Mouse (Mus musculus) hindbrain, embryonic 10.5 days (tissue): ENCODE results near the gene Grk1. TPM values are rescaled to one million over a fixed set of nuclear protein-coding genes. Genes with fewer than 3 reads are reported as not detected.

Experiments used
- DNase-seq: peaks from one replicate; pipeline ENCODE4 v3.0.0-alpha.2; 2017; ENCODE audit warnings: low spot score
- H3K27ac ChIP-seq: fragments of 300-500 bp; sonication (generic); 2 replicates; pipeline ENCODE4 v1.5.1; 2016; ENCODE audit warnings: mild to moderate bottlenecking, moderate library complexity
- H3K27me3 ChIP-seq: fragments of 300-500 bp; sonication (generic); 2 replicates; pipeline ENCODE4 v1.6.1; 2016; ENCODE audit warnings: mild to moderate bottlenecking; ENCODE audit not compliant: poor library complexity, insufficient read depth, severe bottlenecking
- H3K36me3 ChIP-seq: fragments of 300-500 bp; sonication (generic); 2 replicates; pipeline ENCODE4 v1.6.1; 2016; ENCODE audit warnings: mild to moderate bottlenecking, moderate library complexity
- H3K4me1 ChIP-seq: fragments of 300-500 bp; sonication (generic); replicated peaks from 2 replicates; pipeline ENCODE4 v1.6.1; 2016; ENCODE audit warnings: mild to moderate bottlenecking
- H3K4me3 ChIP-seq: fragments of 300-500 bp; sonication (generic); 2 replicates; pipeline ENCODE4 v1.5.1; 2016; ENCODE audit warnings: mild to moderate bottlenecking, moderate library complexity
- H3K9me3 ChIP-seq: fragments of 300-500 bp; sonication (generic); 2 replicates; pipeline ENCODE4 v1.6.1; 2016; ENCODE audit warnings: mild to moderate bottlenecking, moderate library complexity
- WGBS: fragments of 180-500 bp; shearing (Covaris S2); methylation state at CpG from one replicate; pipeline ENCODE4 v1.1.7; 2016; 5-methylcytosine and 5-hydroxymethylcytosine counted together
- polyA plus RNA-seq: library from polyadenylated mRNA; unstranded; fragments of >200 nt; fragmentation: Nextera tagmentation; extraction: Ambion mirVana; gene quantifications from 2 replicates; pipeline ENCODE4 v1.2.1, GENCODE M21; 2016

Gene Grk1
- polyA plus RNA-seq, 1 experiment from 2014 or later: not detected

DNA sequence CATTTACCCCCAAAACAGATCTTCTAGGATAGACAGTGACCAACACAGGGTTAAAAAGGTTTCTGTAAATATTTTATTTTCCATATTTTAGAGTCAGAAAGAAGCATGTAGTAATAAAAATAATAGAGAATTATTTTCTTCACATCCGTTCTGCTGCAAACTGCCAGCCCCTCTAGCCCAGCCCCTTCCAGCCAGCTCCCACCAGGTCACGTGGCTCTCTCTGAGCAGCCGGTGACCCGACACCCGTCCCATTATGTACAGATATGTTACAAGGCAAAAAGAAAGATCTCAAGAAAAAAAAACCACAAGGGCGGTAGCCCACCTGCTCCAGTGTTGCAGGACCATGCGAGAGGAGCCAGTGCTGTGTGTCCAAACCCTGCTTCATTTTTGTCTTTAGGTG lies 60.4 kb downstream of the Grk1 start:
- no peak overlapping the region for H3K4me3 ChIP-seq
- H3K27ac ChIP-seq: no peak overlapping the region; the same call in 1 of the 2 replicates
- no peaks in the 10 kb centered on the region for H3K27me3 ChIP-seq
- no peaks in the 10 kb centered on the region for H3K9me3 ChIP-seq
- no peaks in the 10 kb centered on the region for H3K36me3 ChIP-seq
- WGBS: 70% methylated on average over 7 of the region's 7 CpGs
- no peak for DNase-seq
- 0 out of 2 replicates have a peak, but pooled peaks cover 7% of the 10 kb centered on the region for H3K4me1 ChIP-seq

DNA sequence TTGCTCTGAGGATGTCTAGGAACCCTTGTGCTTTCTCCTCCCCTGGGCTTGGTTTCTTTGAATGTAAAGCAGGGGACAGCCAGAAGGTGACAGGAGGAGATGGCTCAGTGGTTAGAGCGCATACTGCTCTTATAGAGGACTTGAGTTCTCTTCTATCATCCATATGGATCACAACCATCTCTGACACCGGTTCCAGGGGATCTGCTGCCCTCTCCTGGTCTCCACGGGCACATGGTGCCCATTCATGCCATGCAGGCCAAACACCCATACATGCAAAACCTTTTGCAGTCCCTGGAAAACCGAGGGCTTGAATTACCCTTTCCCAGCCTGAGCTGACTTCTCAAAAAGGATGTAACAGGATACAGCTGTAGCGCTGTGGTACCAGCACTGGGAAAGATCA lies 62.1 kb downstream of the Grk1 start:
- Histone ChIP-seq H3K27me3 (no peaks in the 10 kb centered on the region), H3K4me3 (no peak overlapping the region), H3K36me3 (no peaks in the 10 kb centered on the region), H3K9me3 (no peaks in the 10 kb centered on the region), H3K27ac (no peak overlapping the region), H3K4me1 (0 out of 2 replicates have a peak, but pooled peaks cover 7% of the 10 kb centered on the region)
- no peak for DNase-seq
- WGBS: 68% methylated on average over 5 of the region's 5 CpGs

DNA sequence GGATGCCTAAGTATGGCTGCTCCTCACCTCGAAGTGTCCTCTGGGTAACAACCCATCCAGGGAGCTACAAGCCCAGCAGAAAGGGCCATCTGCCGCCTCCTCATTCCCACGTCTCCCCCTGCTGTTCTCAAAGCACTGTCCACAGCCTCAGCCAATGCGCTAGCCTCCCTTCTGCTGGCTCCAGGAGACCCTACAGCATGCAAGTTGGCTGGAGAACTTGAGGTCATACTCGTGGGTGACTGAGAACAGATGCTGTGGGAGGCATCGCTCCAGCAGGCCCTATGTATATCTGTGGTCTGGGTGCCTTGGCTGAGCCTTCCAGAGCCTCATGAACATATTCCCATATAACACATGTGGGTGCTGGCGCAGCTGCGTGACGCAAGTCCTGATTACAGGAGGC lies 63.9 kb downstream of the Grk1 start:
- Histone ChIP-seq H3K9me3 (no peaks in the 10 kb centered on the region), H3K4me3 (no peak overlapping the region), H3K4me1 (0 out of 2 replicates have a peak, but pooled peaks cover 7% of the 10 kb centered on the region), H3K27me3 (no peaks in the 10 kb centered on the region), H3K36me3 (no peaks in the 10 kb centered on the region), H3K27ac (no peak overlapping the region)
- WGBS: 84% methylated on average over 9 of the region's 9 CpGs
- DNase-seq: no peak

DNA sequence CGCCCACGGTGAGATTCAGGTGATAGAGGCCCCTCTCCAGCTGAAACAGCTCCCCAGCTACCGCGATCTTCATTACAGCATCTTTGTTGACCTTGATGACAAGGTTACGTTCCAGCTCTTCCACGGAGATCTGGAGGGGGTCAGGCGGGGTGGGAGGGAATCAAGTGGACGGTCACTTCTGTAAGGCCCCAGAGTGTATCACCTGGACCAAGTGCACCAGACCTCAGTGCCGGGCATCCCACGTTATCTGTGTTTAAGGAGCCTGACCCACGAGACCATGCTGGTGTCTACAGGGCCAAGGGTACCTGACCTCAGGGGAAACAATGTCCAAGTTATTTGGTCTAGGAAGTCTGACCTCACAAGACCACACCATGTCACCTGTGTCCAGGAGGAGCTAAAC lies 66.6 kb downstream of the Grk1 start:
- Histone ChIP-seq H3K9me3 (no peaks in the 10 kb centered on the region), H3K27ac (no peak overlapping the region), H3K36me3 (no peaks in the 10 kb centered on the region), H3K4me3 (no peak overlapping the region), H3K27me3 (no peaks in the 10 kb centered on the region), H3K4me1 (no peaks in the 10 kb centered on the region)
- WGBS: 91% methylated on average over 11 of the region's 11 CpGs
- DNase-seq: no peak

Other genes with a start within 250 kb of the Grk1 start
- gene Lamp1, start 245.9 kb upstream of the Grk1 start, polyA plus RNA-seq: 218 and 231 TPM in 2 replicates
- gene Grtp1, start 204.5 kb upstream of the Grk1 start, polyA plus RNA-seq: 14.5 and 16.5 TPM in 2 replicates
- 0.25 and 0.73 TPM in 2 replicates for gene Adprhl1, start 150.9 kb upstream of the Grk1 start, polyA plus RNA-seq
- 25.3 and 27.6 TPM in 2 replicates for gene Dcun1d2, start 117.0 kb upstream of the Grk1 start, polyA plus RNA-seq
- gene Tmco3, start 116.9 kb upstream of the Grk1 start, polyA plus RNA-seq: 35.6 and 40.9 TPM in 2 replicates
- 162 and 186 TPM in 2 replicates for gene Tfdp1, start 66.3 kb upstream of the Grk1 start, polyA plus RNA-seq
- gene Atp4b, start 8.3 kb upstream of the Grk1 start, polyA plus RNA-seq: 0.18 TPM in 1 of 2 replicates, not detected in the other
- 0.27 and 0.56 TPM in 2 replicates for gene Tmem255b, start 30.1 kb downstream of the Grk1 start, polyA plus RNA-seq
- 12.9 and 15.8 TPM in 2 replicates for gene Gas6, start 89.4 kb downstream of the Grk1 start, polyA plus RNA-seq
- not detected in 2 replicates for gene 1700029H14Rik, start 157.4 kb downstream of the Grk1 start, polyA plus RNA-seq